Mouse (Mus musculus): ENCODE measurements around the gene Ppp1r15a.

DNA sequence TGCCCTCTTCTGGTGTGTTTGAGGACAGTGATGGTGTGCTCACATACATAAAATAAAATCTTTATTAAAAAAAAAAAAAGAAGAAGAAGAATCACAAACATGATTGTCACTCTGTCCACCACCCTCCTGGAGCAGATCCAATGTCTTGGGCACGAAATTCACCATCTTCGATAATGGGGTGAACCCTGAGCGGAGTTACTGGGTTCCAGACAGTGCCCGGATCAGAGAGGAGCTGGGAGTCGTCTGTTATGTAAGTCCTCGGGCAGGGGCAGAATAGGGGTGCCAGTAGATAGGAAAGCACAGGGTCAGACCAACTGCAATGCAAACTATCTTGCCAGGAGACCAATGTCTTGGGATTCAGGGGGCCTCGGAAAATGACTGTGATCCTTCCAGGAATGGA lies 5.5 kb downstream of the Ppp1r15a start:
- no peak for TF ChIP-seq CTCF (IDR thresholded peaks at IDR 0.05; ENCODE audit: low read depth, low read length)
- TF ChIP-seq POLR2A (IDR thresholded peaks at IDR 0.05; ENCODE audit: extremely low read depth, insufficient read depth, low read length), result no peak

All from liver, adult 2 months (tissue).